Mouse (Mus musculus): ENCODE data around the gene Adk. TPM values are rescaled to one million over a fixed set of nuclear protein-coding genes. Genes with fewer than 3 reads are reported as not detected.

Adk gene
- total RNA-seq, 2 experiments from 2014 or later: 62.6 to 77.3 TPM

DNA sequence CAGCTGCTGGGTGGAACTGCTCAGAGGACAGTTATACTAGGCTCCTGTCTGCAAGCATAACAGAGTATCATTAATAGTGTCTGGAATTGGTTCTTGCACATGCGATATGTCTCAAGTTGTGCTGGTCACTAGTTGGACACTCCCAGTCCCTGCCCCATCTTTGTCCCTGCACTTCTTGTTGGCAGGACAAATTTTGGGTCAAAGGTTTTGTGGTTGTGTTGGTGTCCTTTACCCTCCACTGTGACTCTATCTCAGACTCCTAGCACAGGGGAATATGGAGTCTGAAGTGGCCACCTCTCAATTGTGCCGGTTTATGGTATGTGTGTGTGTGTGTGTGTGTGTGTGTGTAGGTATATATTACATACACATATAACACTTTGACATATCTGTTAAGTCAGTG is 225.9 kb downstream of the Adk start:
- no peak for DNase-seq

DNA sequence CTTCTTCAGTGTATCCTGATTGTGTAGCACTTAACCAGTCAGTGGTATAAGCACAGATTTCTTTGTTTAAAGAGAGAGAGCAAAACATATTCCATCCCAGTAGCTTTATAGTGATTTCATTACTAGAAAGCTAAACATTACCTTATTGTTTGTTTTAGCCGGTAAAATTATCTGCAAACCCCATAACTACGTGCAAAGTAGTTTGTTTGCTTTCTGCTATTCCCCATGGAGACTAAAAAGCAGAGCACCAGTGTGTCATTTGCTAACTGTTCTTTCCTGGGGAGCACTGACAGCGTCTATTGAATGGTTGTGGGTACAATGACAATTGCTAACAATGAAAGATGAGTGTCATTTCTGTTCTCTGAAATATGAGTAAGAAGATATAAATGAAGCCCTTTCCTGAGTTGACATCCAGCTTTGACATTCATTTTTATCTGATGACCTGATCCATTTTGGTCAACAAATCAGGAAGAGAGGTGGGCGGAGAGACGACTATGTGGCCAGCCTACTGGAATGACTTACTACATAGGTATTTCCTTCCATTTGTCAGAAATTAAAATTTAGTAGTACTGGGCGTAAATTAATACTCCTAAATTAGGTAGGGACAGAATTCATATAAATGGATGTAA is 226.6 kb downstream of the Adk start:
- no peak for DNase-seq

DNA sequence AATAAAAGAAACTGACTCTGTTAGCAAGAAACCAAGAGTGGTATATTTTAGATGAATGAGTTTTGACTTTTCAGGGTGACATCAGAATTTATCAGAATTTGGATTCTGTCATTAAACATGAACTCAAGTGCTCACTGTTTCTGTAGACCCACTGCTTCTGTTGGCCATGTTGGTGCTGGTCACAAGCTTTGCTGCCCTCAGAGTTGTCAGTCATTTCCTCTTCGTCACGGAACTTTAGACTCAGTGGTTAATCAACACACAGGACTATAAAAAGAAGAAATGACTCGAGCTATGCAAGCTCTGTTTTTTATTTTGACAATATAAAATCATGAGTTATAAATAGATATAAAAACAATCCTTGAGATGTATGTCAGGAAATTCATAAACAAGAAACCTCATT is 228.1 kb downstream of the Adk start:
- DNase-seq: no peak

GRCm38 (mm10) chr14:21281506-21281905 is 229.1 kb downstream of the Adk start:
- DNase-seq: no peak

DNA sequence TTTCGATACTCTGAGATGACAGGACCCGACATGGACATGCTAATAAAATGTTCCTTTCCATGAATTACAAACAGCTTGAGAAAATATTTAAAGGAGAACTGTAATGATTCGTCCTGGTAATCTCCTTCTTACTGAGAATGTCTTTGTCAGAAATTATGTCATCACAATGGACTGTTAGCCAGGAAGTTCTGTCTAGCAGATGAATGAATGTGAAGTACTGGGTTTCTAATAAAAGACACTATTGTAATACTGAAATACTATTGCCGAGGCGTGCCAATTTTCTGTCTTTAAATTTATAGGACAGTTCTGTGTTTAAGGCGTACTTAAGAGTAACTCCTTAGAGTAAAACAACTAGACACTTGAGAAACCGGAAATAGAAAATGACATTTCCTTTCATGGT is 231.7 kb downstream of the Adk start:
- no peak for DNase-seq

DNA sequence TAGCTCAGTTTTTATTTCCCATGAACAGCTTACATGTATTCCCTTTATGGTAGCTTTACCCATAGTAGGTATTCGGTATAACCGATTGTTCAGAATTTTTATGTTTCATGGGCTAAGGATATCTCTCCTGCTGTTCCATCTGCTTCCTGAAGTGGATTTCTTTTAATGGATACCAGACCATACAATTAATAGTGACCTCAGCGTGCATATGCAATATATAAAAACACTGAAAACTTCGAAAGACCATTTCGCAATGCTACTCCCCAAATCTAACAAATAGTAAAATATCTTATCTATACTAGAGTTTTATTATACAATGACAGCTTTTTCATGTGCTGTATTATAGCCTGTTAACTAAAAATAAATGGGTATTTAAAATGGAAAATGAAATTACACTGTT is 232.5 kb downstream of the Adk start:
- DNase-seq: no peak

- no peak for DNase-seq
Observed at GRCm38 (mm10) chr14:21286274-21286673, 233.9 kb downstream of the Adk start.

DNA sequence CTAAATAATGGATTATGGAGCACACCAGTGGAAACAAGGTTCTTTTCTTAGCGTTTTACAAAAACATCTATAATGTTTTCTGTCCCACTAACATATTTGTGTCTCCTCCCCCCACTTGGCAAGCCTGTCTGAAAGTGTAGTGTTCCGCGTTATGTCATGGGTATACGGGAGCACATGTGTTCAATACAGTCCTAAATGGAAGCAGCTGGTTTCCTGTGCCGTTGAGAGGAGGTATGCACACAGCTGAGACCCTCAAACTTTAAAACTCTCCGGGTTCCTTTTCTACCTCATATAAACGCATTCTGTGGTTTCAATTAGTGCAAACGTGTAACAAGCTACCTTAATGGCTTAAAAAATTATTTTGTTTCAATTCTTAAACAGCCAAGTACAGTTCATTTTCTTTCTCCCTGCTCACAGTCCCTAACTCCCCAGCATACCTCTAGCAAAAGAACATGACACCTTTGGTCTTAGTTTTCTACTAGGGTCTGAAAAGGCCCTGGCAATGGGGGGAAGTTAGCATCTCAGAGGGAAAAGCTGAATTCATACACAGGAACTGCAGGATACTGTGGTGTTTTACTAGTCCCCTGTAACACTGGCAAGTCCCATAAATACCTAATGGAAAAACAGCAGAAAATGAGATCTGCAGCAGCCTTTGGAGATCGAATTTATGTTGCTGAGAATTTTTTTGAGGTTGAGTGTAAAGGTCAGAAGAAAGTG is 235.5 kb downstream of the Adk start:
- DNase-seq: no peak

GRCm38 (mm10) chr14:21299743-21300142 is 247.4 kb downstream of the Adk start:
- no peak for DNase-seq

DNA sequence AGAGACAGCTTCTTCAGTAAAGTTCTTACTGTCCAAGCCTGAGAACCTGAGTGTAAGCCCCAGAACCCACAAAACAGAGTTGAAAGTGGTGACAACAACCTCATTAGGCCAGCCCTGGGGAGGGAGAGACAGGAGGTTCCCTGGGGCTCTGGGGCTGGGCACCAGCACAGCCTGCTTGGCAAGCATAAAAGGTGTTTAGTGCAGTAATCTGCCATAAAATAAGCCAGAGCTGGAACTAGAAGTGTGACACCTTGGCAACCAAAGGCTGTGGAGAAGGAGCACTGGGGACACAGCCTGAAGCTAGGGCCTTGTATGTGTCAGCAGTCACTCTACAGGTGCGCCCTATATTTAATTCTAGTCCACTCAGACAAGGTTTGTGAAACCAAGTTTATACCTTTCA is 252.4 kb downstream of the Adk start:
- peak in 1 of 2 experiments; percentile 6 for DNase-seq

GRCm38 (mm10) chr14:21308349-21308936 is 256.1 kb downstream of the Adk start:
- no peak for DNase-seq

- peak; percentile 37 for DNase-seq
Observed at GRCm38 (mm10) chr14:21310530-21310929, 258.2 kb downstream of the Adk start.

GRCm38 (mm10) chr14:21313561-21314342 is 261.4 kb downstream of the Adk start:
- DNase-seq: no peak

- DNase-seq: no peak
Observed at GRCm38 (mm10) chr14:21314466-21314865, 262.1 kb downstream of the Adk start.

DNA sequence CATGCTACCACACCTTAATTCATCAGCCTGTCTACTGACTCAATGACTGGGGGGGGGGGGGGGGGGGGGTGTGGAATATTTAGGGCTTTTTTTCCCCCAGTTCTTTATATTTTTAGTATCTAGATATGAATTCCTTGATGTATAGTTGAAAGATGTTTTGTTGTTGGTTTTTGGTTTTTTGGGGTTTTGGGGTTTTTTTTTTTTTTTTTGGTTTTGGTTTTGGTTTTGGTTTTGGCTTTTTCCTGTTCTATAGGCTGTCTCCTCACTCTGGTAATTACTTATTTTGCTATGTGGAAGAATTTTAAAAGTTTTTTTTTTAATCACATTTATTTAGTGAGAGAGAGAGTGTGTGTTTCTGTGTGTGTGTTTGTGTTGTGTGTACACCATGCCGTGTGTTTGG is 282.5 kb downstream of the Adk start:
- no peak for DNase-seq

DNA sequence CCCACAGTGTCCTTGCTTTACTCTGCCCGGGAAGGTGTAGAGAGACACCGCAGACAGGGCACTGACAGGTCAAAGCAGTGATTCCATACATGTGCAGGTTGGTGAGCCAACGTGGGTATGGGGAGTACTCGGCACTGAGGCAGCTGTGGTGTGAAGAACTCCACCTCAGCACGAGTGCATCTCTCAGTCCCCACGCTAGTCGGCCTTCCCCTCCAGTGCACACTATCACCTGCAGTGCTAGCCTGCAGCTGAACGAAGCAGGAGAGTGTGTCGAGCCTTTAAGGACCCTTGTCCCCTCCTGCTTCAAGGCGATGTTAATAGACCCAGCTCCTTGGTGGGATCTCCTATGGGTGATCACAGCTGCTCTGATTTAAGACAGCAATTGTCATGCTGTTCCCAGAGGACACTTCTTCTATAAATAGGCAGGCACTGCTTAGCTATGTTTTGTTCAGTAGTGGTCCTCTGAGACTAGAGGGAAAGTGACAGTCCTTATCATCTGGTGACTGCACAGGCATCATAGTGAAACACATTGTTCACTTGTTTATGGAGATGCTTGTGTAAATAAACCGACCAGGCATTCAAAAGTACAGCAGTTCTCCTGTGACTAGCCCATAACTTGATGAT is 283.4 kb downstream of the Adk start:
- no peak for DNase-seq

GRCm38 (mm10) chr14:21337948-21338347 is 285.6 kb downstream of the Adk start:
- no peak for DNase-seq

- DNase-seq: no peak
Observed at GRCm38 (mm10) chr14:21341195-21341594, 288.8 kb downstream of the Adk start.

DNA sequence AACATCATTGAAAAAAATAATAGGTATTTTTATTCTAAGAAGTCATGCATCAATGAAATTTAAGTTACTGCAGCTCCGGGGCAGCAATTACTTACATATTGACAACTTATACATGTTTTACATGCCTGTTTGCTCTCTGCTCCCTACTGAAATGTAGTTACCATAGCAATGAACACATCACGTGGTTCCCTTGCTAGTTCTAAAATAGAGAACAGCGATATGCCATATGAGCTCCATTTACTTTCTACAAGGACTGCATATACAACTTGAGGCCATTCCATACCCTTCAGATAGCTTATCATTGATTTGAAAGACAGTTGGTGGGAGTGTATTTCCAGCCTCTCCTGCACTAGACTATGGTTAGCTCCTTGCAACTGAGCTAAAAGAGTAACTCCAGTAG is 290.6 kb downstream of the Adk start:
- no peak for DNase-seq

DNA sequence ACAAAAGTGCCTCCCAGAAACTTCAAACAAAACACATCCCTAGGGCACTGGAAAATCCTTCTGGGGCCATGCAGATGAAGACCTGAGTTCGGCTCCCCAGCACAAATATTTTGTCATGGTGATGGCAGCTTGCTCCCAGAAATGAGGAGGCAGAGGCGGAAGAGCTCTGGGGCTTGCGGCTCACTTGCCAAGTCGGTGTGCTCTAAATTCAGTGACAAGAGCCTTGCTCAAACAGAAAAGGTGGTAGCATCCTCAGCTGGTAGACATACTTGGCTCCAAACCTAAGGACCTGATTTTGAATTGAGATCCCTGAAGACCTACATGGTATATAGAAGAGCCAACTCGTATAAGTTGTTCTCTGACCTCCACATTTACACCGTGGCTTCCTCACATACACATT is 292.5 kb downstream of the Adk start:
- no peak for DNase-seq

DNA sequence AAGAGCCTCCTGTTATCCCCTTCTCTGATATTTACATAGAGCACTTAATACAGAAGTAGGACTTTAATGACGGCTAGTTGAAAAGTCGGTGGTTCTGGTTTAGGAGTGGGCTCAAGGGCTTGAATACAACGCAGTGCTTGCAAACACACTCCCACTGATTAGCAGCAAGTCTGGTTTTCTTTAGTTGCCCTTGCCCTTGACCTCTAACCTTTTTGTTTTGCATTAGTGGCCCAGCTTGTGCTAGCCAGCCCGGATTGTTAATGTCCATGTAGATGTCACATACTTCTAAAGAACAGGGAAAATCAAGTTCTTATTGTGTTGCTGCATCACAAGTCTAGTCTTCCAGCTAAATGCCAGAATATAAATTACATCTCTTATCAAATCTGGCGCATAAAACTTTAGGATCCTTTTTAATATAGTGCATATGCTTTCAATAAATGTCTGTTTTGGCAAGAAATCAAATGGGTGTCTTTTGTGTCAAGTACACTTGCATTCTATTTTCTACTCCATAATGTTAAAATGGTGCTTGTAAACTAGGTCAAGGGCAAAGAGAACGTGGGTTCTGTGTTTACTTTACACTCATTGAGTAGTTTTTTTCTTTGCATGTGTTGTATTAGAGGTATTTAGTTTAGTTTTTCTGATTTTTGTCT is 296.4 kb downstream of the Adk start:
- DNase-seq: no peak

- DNase-seq: no peak
Observed at GRCm38 (mm10) chr14:21351646-21352045, 299.3 kb downstream of the Adk start.
